Mouse (Mus musculus): ENCODE measurements around the gene Olfr5.

DNA sequence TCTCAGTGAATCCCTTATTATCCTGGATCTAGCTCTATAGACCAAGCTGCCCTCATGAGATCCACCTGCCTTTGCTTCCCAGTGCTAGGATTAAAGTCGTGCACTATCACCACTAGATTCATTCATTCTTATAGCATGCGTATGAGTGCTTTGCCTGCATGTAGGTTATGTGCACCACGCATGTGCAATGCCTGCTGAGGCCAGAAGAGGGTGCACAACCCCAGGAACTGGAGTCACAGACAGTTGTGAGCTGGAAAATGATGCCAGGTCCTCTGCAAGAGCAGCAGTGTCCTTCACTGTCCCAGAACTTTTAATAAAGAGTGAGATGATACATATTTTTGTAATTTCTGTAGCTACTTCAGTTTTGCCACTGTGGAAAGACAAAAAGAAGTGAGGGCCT is 38.3 kb upstream of the Olfr5 start:
- TF ChIP-seq EP300 (IDR thresholded peaks at IDR 0.05; ENCODE audit: low read depth) (no peak), CTCF (IDR thresholded peaks at IDR 0.05; ENCODE audit: low read depth) (no peak)
